Mouse (Mus musculus) heart, adult 2 months (tissue): ENCODE measurements around the gene Gm21954. TPM values are rescaled to one million over a fixed set of nuclear protein-coding genes. Genes with fewer than 3 reads are reported as not detected.

Experiments used
- DNase-seq, 2 experiments: peaks; one replicate each; pipeline ENCODE4 v3.0.0; 2021
- H3K27ac ChIP-seq: fragments of 200-600 bp; 2 replicates; pipeline ENCODE4 v1.8.1; 2022
- H3K27me3 ChIP-seq: fragments of 200-500 bp; 2 replicates; pipeline ENCODE4 v1.6.1; 2012; ENCODE audit warnings: mild to moderate bottlenecking, low read length, inconsistent platforms, mixed read lengths; ENCODE audit not compliant: control insufficient read depth, insufficient read depth
- H3K36me3 ChIP-seq: fragments of 200-500 bp; 2 replicates; pipeline ENCODE4 v1.6.1; 2012; ENCODE audit warnings: low read length, inconsistent platforms; ENCODE audit not compliant: control insufficient read depth, insufficient read depth
- H3K4me1 ChIP-seq: fragments of 200-500 bp; 2 replicates; pipeline ENCODE4 v1.6.1; 2011; ENCODE audit warnings: low read length; ENCODE audit not compliant: control insufficient read depth, insufficient read depth
- H3K4me3 ChIP-seq: fragments of 200-600 bp; 2 replicates; pipeline ENCODE4 v1.8.1; 2022
- H3K79me2 ChIP-seq: fragments of 200-500 bp; replicated peaks from 2 replicates; pipeline ENCODE4 v1.6.1; 2012; ENCODE audit warnings: mild to moderate bottlenecking, inconsistent platforms, low read length, moderate library complexity, mixed read lengths; ENCODE audit not compliant: control insufficient read depth, insufficient read depth
- H3K9ac ChIP-seq: fragments of 200-500 bp; 2 replicates; pipeline ENCODE4 v1.6.1; 2012; ENCODE audit warnings: low read depth, mild to moderate bottlenecking, control low read depth, inconsistent platforms, low read length, mixed read lengths
- CTCF ChIP-seq: fragments of 200-600 bp; IDR thresholded peaks from 2 replicates; pipeline ENCODE4 v1.8.1; 2022; ENCODE audit warnings: antibody characterized with exemption, mild to moderate bottlenecking, moderate library complexity
- EP300 ChIP-seq: fragments of 200-500 bp; IDR thresholded peaks from 2 replicates; pipeline ENCODE4 v1.6.1; 2011; ENCODE audit warnings: low read depth, low read length, control low read depth; ENCODE audit not compliant: insufficient read depth
- POLR2A ChIP-seq: fragments of 200-500 bp; IDR thresholded peaks from 2 replicates; pipeline ENCODE4 v1.6.1; 2011; ENCODE audit warnings: mild to moderate bottlenecking, low read depth, low read length, control low read depth; ENCODE audit not compliant: insufficient read depth
- WGBS: fragments of 180-500 bp; shearing (Covaris S2); methylation state at CpG from one replicate; pipeline ENCODE4 v1.1.7; 2018; 5-methylcytosine and 5-hydroxymethylcytosine counted together
- intact Hi-C: fragments of 180-260 bp; cut with DNase I; formaldehyde crosslinking; loops from one replicate; pipeline ENCODE4 v1.15.1; 2025
- polyA plus RNA-seq: library from polyadenylated mRNA; depleted of rRNA; stranded (reverse); fragments of >200 nt; gene quantifications from 2 replicates; pipeline ENCODE4 v1.2.3, GENCODE M21; 2012
- total RNA-seq, 2 experiments: library from RNA; stranded (reverse); gene quantifications; 2 replicates each; pipeline ENCODE4 v1.2.3; 2021

Gm21954 gene
- total and polyA plus RNA-seq, 3 experiments, result not detected

DNA sequence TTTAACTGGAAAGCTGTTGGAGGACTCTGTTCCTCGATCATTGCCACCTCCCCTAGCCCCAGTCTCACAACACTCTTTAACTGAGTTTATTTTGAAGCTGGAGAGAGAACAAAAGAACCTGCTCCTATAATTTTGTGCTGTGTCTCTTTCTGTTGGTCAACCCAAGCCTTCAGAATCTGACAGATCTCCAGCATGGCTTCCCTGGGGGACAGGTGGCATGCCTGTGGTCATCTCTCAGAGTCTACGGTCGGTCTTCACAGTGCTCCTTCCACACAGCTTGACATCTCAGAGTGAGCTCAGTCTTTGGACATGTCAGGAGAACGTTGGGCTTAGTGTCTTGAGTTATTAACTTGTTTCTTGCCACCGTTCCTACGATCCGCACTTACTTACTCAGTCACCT lies 25.3 kb downstream of the Gm21954 start:
- no peak for DNase-seq

DNA sequence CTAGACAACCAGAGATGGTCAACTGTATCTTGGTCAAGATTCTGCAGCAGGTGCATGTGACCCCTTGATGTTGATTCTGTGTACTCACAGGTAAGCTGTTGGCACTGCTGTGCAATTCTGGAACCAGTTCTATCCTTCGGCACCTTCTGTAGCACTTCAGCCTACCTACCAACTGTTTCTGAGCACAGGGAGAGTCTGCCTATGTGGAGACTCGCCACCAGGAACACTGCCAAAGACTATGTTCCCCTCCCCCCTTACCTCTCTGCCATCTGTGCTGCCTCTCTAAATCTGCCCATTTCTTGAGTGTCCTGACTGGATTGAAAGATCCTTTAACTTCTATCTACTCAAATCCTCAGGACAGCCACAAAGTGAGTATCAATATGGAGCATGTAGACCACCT lies 28.3 kb downstream of the Gm21954 start:
- no peak overlapping the region for H3K27ac ChIP-seq
- DNase-seq, result no peak
- H3K79me2 ChIP-seq, result no peaks in the 10 kb centered on the region
- intact Hi-C loops, result no loop called here
- 79% methylated on average over 2 of the region's 2 CpGs for WGBS
- no peak for TF ChIP-seq CTCF
- no peak for TF ChIP-seq POLR2A
- no peak for TF ChIP-seq EP300
- peaks cover 1% of the 10 kb centered on the region; the same call in 1 of the 2 replicates for H3K4me1 ChIP-seq
- no peak overlapping the region for H3K4me3 ChIP-seq
- H3K36me3 ChIP-seq, result no peaks in the 10 kb centered on the region
- no peaks in the 10 kb centered on the region for H3K27me3 ChIP-seq
- no peak overlapping the region for H3K9ac ChIP-seq

More for the DNA sequence above, 25.3 kb downstream of the Gm21954 start:
- 88% methylated on average over 7 of the region's 7 CpGs for WGBS
- H3K36me3 ChIP-seq, result no peaks in the 10 kb centered on the region
- H3K9ac ChIP-seq, result no peak overlapping the region
- no peak overlapping the region for H3K4me3 ChIP-seq
- H3K4me1 ChIP-seq, result peaks cover 1% of the 10 kb centered on the region; the same call in 1 of the 2 replicates
- no peak overlapping the region for H3K27ac ChIP-seq
- no peaks in the 10 kb centered on the region for H3K79me2 ChIP-seq
- TF ChIP-seq CTCF (no peak), EP300 (no peak)
- H3K27me3 ChIP-seq, result no peaks in the 10 kb centered on the region
- intact Hi-C loops, result no loop called here

DNA sequence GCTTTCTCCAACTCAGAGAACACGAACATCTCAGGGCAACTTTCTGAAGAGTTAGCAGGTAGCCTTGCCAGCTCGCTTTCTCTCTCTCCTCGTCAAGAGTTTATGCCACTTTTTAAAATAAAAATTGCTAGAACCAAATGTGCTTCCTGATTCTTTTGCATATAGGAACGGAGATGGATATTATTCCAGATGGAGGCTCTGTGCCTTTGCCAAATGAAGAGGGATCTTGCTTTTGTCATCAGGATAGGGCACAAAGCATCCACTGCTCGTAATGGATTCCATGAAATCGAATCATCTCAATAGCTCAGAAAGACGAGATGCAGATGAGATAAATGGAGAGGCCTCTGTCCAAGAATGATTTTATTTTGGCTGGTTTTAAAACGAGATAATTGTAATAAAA lies 28.7 kb downstream of the Gm21954 start:
- DNase-seq, result no peak
- H3K27ac ChIP-seq, result no peak overlapping the region
- no peak overlapping the region for H3K4me3 ChIP-seq
- no peaks in the 10 kb centered on the region for H3K79me2 ChIP-seq
- H3K27me3 ChIP-seq, result no peaks in the 10 kb centered on the region
- H3K4me1 ChIP-seq, result peaks cover 1% of the 10 kb centered on the region; the same call in 1 of the 2 replicates
- no peak for TF ChIP-seq CTCF
- TF ChIP-seq POLR2A, result no peak
- TF ChIP-seq EP300, result no peak
- 81% methylated on average over 8 of the region's 8 CpGs for WGBS
- H3K36me3 ChIP-seq, result no peaks in the 10 kb centered on the region
- no peak overlapping the region for H3K9ac ChIP-seq
- intact Hi-C loops, result no loop called here

DNA sequence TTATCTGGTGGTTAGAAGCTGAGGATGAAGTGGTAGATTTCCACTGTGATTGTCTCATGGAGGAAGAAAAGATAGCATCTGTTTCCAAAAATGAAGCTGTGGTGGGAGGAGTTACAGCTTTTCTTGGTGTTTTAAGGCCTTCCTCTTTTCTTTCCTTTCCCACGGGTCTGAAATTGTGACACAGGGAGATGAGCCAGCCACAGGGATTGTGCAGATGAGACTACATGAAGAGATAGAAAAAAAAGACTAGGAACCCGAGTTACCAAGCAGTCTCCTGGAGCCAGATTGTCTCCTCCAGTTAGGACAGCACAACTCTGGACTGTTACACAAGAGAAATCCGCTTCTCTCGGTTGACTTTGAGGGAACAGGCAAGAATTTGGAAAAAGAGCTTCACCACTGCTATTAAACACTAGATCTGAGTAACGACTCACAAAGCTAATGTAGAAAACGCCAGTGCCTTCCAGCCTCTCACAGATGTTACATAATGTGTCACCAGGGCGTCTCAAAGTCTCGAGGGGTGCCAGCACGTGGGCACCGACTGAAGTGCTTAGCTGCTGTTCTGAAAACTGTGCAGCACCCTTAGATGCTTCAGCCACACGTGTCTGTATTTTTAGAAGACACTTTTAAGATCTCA lies 29.9 kb downstream of the Gm21954 start:
- 60% methylated on average over 11 of the region's 11 CpGs for WGBS
- no peak for TF ChIP-seq CTCF
- TF ChIP-seq POLR2A, result no peak
- no peak for TF ChIP-seq EP300
- H3K27me3 ChIP-seq, result no peaks in the 10 kb centered on the region
- H3K9ac ChIP-seq, result no peak overlapping the region
- H3K79me2 ChIP-seq, result no peaks in the 10 kb centered on the region
- intact Hi-C loops, result no loop called here
- no peak overlapping the region for H3K27ac ChIP-seq
- H3K4me3 ChIP-seq, result no peak overlapping the region
- DNase-seq, result no peak
- no peaks in the 10 kb centered on the region for H3K4me1 ChIP-seq
- no peaks in the 10 kb centered on the region for H3K36me3 ChIP-seq

DNA sequence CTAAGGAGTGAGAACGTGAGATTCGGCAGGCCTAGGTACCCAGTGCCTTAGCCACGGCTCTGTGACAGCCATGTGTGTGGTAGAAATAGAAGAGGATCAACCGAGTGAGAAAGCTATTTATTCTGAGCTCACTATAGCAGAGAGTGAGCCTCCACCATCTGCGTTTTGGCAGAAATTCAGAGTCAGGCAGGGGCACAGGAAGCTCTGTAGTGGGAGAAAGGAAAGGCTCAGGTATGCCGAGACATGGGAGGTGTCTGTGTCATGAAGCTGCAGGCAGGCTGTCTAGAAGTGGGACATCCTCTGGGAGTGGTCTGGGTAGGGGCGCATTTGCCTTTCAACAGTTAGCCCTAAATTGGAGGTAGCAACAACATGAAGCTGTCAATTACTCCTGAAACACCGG lies 31.7 kb downstream of the Gm21954 start:
- no peak overlapping the region for H3K4me3 ChIP-seq
- no peak for TF ChIP-seq CTCF
- no peak overlapping the region for H3K27ac ChIP-seq
- no peaks in the 10 kb centered on the region for H3K36me3 ChIP-seq
- no peaks in the 10 kb centered on the region for H3K79me2 ChIP-seq
- no peaks in the 10 kb centered on the region for H3K27me3 ChIP-seq
- no peaks in the 10 kb centered on the region for H3K4me1 ChIP-seq
- H3K9ac ChIP-seq, result no peak overlapping the region
- 54% methylated on average over 8 of the region's 8 CpGs for WGBS
- intact Hi-C loops, result no loop called here
- DNase-seq, result no peak

DNA sequence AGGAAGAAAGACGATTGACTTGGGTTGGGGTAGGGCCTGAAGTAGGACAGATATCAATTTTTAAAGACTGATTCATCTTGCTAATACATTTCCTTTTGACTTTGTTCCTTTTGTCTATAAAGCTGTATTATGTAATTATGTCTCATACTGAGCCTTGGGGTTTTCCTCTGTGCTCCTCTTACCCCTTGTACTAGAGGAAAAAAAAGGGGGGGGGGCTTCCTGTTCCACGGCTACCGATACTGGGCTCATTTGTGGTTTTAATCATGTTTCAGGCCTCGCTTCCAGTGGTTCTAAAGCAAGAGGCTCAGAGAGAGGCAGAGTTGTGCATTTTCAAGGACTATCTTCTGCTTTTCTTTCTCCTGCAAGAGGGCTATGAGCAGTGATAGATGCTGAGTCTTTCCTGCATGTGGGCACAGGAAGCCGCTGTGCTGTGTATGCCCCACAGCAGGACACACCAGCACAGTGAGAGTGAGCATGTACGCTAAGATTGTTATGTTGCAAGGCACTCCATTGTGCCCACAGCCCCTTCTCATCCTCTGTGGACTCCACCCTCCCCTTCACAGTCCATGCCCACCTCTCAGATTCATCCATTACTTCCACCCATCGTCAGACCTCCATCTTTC lies 33.1 kb downstream of the Gm21954 start:
- Histone ChIP-seq H3K9ac (no peak overlapping the region), H3K36me3 (no peaks in the 10 kb centered on the region), H3K79me2 (no peaks in the 10 kb centered on the region), H3K27me3 (no peaks in the 10 kb centered on the region), H3K4me3 (no peak overlapping the region), H3K27ac (no peak overlapping the region), H3K4me1 (no peaks in the 10 kb centered on the region)
- no peak for DNase-seq
- no peak for TF ChIP-seq EP300
- TF ChIP-seq POLR2A, result no peak
- no peak for TF ChIP-seq CTCF
- intact Hi-C loops, result no loop called here
- WGBS, result 65% methylated on average over 7 of the region's 7 CpGs
